Mouse (Mus musculus) midbrain, postnatal 0 days (tissue): ENCODE measurements around the gene Lcp2. TPM values are rescaled to one million over a fixed set of nuclear protein-coding genes. Genes with fewer than 3 reads are reported as not detected.
A peak's percentile ranks its signal among the peaks of the same experiment; 100 is the strongest.

Source experiments
- ATAC-seq: fragments of 200-750 bp; cut with Nextera tagmentation; 2 replicates; pipeline ENCODE4 v1.8.0; 2017; ENCODE audit warnings: moderate number of reproducible peaks, mild to moderate bottlenecking, moderate TSS enrichment, moderate library complexity; ENCODE audit not compliant: low FRiP score
- DNase-seq: peaks from one replicate; pipeline ENCODE4 v3.0.0-alpha.2; 2015; ENCODE audit warnings: low spot score
- H3K27ac ChIP-seq: fragments of 300-500 bp; sonication (generic); 2 replicates; pipeline ENCODE4 v1.5.1; 2014; ENCODE audit warnings: low read depth, mild to moderate bottlenecking, low read length, mixed read lengths
- H3K27me3 ChIP-seq: fragments of 300-500 bp; sonication (generic); 2 replicates; pipeline ENCODE4 v1.6.1; 2014; ENCODE audit warnings: low read length, control low read depth, mixed read lengths; ENCODE audit not compliant: insufficient read depth
- H3K36me3 ChIP-seq: fragments of 300-500 bp; sonication (generic); 2 replicates; pipeline ENCODE4 v1.6.1; 2014; ENCODE audit warnings: low read length, control low read depth, mixed read lengths; ENCODE audit not compliant: insufficient read depth
- H3K4me1 ChIP-seq: fragments of 300-500 bp; sonication (generic); 2 replicates; pipeline ENCODE4 v1.6.1; 2014; ENCODE audit warnings: mild to moderate bottlenecking, control low read depth, antibody characterized with exemption, low read length, mixed read lengths; ENCODE audit not compliant: insufficient read depth
- H3K4me2 ChIP-seq: fragments of 300-500 bp; sonication (generic); 2 replicates; pipeline ENCODE4 v1.6.1; 2014; ENCODE audit warnings: low read depth, mild to moderate bottlenecking, low read length, mixed read lengths; ENCODE audit not compliant: poor library complexity, severe bottlenecking
- H3K4me3 ChIP-seq: fragments of 300-500 bp; sonication (generic); 2 replicates; pipeline ENCODE4 v1.5.1; 2014; ENCODE audit warnings: low read depth, mild to moderate bottlenecking, low read length, moderate library complexity
- H3K9ac ChIP-seq: fragments of 300-500 bp; sonication (generic); replicated peaks from 2 replicates; pipeline ENCODE4 v1.6.1; 2014; ENCODE audit warnings: mild to moderate bottlenecking, low read length, moderate library complexity, mixed read lengths; ENCODE audit not compliant: poor library complexity, severe bottlenecking
- H3K9me3 ChIP-seq: fragments of 300-500 bp; sonication (generic); 2 replicates; pipeline ENCODE4 v1.6.1; 2016; ENCODE audit warnings: low read length, control low read depth
- CTCF ChIP-seq: IDR thresholded peaks from 2 replicates; pipeline ENCODE4 v1.5.1; 2016; ENCODE audit warnings: antibody characterized with exemption, mild to moderate bottlenecking
- WGBS: fragments of 180-500 bp; shearing (Covaris S2); extraction: QIAGEN DNeasy Blood & Tissue Kit; methylation state at CpG from one replicate; pipeline ENCODE4 v1.1.7; 2014; 5-methylcytosine and 5-hydroxymethylcytosine counted together
- polyA plus RNA-seq: library from polyadenylated mRNA; unstranded; fragments of >200 nt; fragmentation: Nextera tagmentation; extraction: Ambion mirVana; gene quantifications from 2 replicates; pipeline ENCODE4 v1.2.1, GENCODE M21; 2015
- total RNA-seq: library from RNA; depleted of rRNA; stranded (reverse); fragments of >200 nt; gene quantifications from 2 replicates; pipeline ENCODE4 v1.2.3, GENCODE M21; 2014; rRNA removed

Gene Lcp2
- 1.6 and 2.7 TPM in 2 replicates for total RNA-seq
- 3.8 and 4.9 TPM in 2 replicates for polyA plus RNA-seq

- H3K9ac ChIP-seq, result no peak within 1 kb of the TSS
- DNase-seq (no peak), ATAC-seq (no peak)
- WGBS, result 88% methylated on average over 6 of the region's 6 CpGs
- no peak within 1 kb of the TSS for H3K27ac ChIP-seq
- no peak for TF ChIP-seq CTCF
- H3K4me2 ChIP-seq, result no peak within 1 kb of the TSS
- H3K4me1 ChIP-seq, result no peaks in the 10 kb centered on the region
- H3K36me3 ChIP-seq, result no peaks in the 10 kb centered on the region
- H3K9me3 ChIP-seq, result no peaks in the 10 kb centered on the region
- H3K27me3 ChIP-seq, result no peaks in the 10 kb centered on the region
- no peak within 1 kb of the TSS for H3K4me3 ChIP-seq
These were observed at the start of gene Lcp2 for GRCm38 (mm10) chr11:34046767-34047541. Gene Lcp2 (plus strand): TSS chr11:34046920.

DNA sequence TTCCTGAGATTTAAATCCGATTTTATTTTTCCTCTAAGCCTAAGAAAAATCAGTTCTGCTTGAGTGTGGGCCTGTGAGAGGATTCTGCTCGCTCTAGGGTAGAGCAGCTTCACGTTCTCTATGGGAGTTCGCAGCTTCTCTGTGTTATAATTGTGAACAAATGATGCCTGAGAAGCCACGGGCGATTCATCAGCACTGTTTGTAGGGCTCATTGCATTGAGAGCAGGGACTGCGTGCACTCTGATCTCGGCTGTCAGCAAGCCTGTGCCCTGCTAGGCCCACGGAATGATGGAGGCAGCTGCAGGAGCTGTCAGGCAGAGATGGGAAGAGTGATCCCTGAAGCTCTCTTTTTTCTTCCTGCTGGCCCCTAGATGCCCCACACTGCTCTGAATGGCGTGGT is 48.5 kb upstream of the Lcp2 start:
- no peaks in the 10 kb centered on the region for H3K9me3 ChIP-seq
- no peak for TF ChIP-seq CTCF
- H3K27me3 ChIP-seq, result no peaks in the 10 kb centered on the region
- H3K36me3 ChIP-seq, result no peaks in the 10 kb centered on the region
- no peak for ATAC-seq
- H3K27ac ChIP-seq, result no peak overlapping the region
- 33% methylated on average over 10 of the region's 10 CpGs for WGBS
- peaks cover 1% of the 10 kb centered on the region; the same call in 1 of the 2 replicates for H3K4me1 ChIP-seq
- no peak overlapping the region for H3K9ac ChIP-seq
- H3K4me2 ChIP-seq, result no peak overlapping the region
- peak; percentile 34 for DNase-seq
- no peak overlapping the region for H3K4me3 ChIP-seq

DNA sequence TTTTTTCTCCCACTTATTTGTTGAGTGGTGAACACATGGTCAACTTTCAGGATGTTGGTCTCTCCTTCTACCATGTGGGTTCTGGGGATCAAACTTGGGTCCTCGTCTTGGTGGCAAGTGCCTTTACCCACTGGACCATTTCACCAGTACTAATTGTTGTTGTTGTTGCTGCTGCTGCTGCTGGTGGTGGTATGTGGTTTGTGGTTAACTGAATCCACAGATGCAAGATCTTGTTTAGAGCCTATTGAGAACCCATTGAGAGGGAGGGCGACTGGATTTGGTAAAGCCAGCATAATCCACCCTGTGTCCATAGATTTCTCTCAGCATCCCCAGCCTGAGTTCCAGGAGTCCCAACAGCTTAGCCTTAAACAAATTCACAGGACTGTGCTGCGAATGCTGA is 46.3 kb upstream of the Lcp2 start:
- Histone ChIP-seq H3K4me1 (no peaks in the 10 kb centered on the region), H3K9me3 (no peaks in the 10 kb centered on the region), H3K9ac (no peak overlapping the region), H3K4me2 (no peak overlapping the region), H3K27me3 (no peaks in the 10 kb centered on the region), H3K36me3 (no peaks in the 10 kb centered on the region), H3K27ac (no peak overlapping the region), H3K4me3 (no peak overlapping the region)
- ATAC-seq, result no peak
- DNase-seq, result no peak
- 71% methylated on average over 3 of the region's 3 CpGs for WGBS
- no peak for TF ChIP-seq CTCF

- Histone ChIP-seq H3K36me3 (no peaks in the 10 kb centered on the region), H3K4me3 (no peak overlapping the region), H3K27me3 (no peaks in the 10 kb centered on the region), H3K9me3 (no peaks in the 10 kb centered on the region), H3K4me1 (no peaks in the 10 kb centered on the region), H3K9ac (no peak overlapping the region), H3K4me2 (no peak overlapping the region), H3K27ac (no peak overlapping the region)
- DNase-seq, result peak; percentile 42
- peak; percentile 73 for TF ChIP-seq CTCF
- ATAC-seq, result no peak
- WGBS, result 12% methylated on average over 5 of the region's 5 CpGs
These were observed 44.7 kb upstream of the Lcp2 start for GRCm38 (mm10) chr11:34001938-34002592.

GRCm38 (mm10) chr11:34002593-34002965 is 44.1 kb upstream of the Lcp2 start:
- Histone ChIP-seq H3K9ac (no peak overlapping the region), H3K9me3 (no peaks in the 10 kb centered on the region), H3K36me3 (no peaks in the 10 kb centered on the region), H3K27me3 (no peaks in the 10 kb centered on the region), H3K4me2 (no peak overlapping the region), H3K4me1 (no peaks in the 10 kb centered on the region), H3K4me3 (no peak overlapping the region), H3K27ac (no peak overlapping the region)
- WGBS, result 83% methylated on average over 5 of the region's 5 CpGs
- ATAC-seq, result no peak
- no peak for DNase-seq
- no peak for TF ChIP-seq CTCF

- 91% methylated on average over 2 of the region's 2 CpGs for WGBS
- TF ChIP-seq CTCF, result no peak
- no peak overlapping the region for H3K9ac ChIP-seq
- H3K4me3 ChIP-seq, result no peak overlapping the region
- no peak for DNase-seq
- H3K27me3 ChIP-seq, result no peaks in the 10 kb centered on the region
- no peaks in the 10 kb centered on the region for H3K9me3 ChIP-seq
- H3K27ac ChIP-seq, result no peak overlapping the region
- H3K4me1 ChIP-seq, result no peaks in the 10 kb centered on the region
- no peaks in the 10 kb centered on the region for H3K36me3 ChIP-seq
- ATAC-seq, result no peak
- H3K4me2 ChIP-seq, result no peak overlapping the region
These were observed 39.1 kb upstream of the Lcp2 start for GRCm38 (mm10) chr11:34007616-34008015.
